Mouse (Mus musculus) ES-Bruce4 (cell line): ENCODE data around the gene Birc6. TPM values are rescaled to one million over a fixed set of nuclear protein-coding genes. Genes with fewer than 3 reads are reported as not detected.

Source experiments
- H3K27ac ChIP-seq: 2 replicates; pipeline ENCODE4 v1.5.1; 2012; ENCODE audit warnings: low read length, inconsistent platforms; ENCODE audit not compliant: insufficient read depth
- H3K27me3 ChIP-seq: 2 replicates; pipeline ENCODE4 v1.6.1; 2012; ENCODE audit warnings: mild to moderate bottlenecking, low read length, inconsistent platforms; ENCODE audit not compliant: control insufficient read depth, poor library complexity, insufficient read depth, severe bottlenecking
- H3K36me3 ChIP-seq: 2 replicates; pipeline ENCODE4 v1.6.1; 2012; ENCODE audit warnings: inconsistent platforms, mild to moderate bottlenecking, low read length, moderate library complexity; ENCODE audit not compliant: control insufficient read depth, poor library complexity, insufficient read depth, severe bottlenecking
- H3K4me1 ChIP-seq: one replicate; pipeline ENCODE4 v1.8.1; 2011; ENCODE audit warnings: low read length; ENCODE audit not compliant: control insufficient read depth, insufficient read depth
- H3K4me3 ChIP-seq: 2 replicates; pipeline ENCODE4 v1.5.1; 2011; ENCODE audit warnings: low read depth, mild to moderate bottlenecking, low read length
- H3K9ac ChIP-seq: 2 replicates; pipeline ENCODE4 v1.6.1; 2012; ENCODE audit warnings: low read depth, mild to moderate bottlenecking, inconsistent platforms; ENCODE audit not compliant: poor library complexity, severe bottlenecking
- H3K9me3 ChIP-seq: replicated peaks from 2 replicates; pipeline ENCODE4 v1.6.1; 2012; ENCODE audit warnings: mild to moderate bottlenecking, low read length, inconsistent platforms; ENCODE audit not compliant: control insufficient read depth, poor library complexity, insufficient read depth, severe bottlenecking
- CTCF ChIP-seq: IDR thresholded peaks from one replicate; pipeline ENCODE4 v1.8.1; 2011; ENCODE audit warnings: low read depth, low read length
- EP300 ChIP-seq: IDR thresholded peaks from 2 replicates; pipeline ENCODE4 v1.6.1; 2011; ENCODE audit warnings: low read depth, low read length; ENCODE audit not compliant: insufficient read depth
- POLR2A ChIP-seq: IDR thresholded peaks from one replicate; pipeline ENCODE4 v1.8.1; 2011; ENCODE audit warnings: low read length; ENCODE audit not compliant: insufficient read depth
- polyA plus RNA-seq: library from polyadenylated mRNA; stranded (reverse); fragments of >200 nt; gene quantifications from 2 replicates; pipeline ENCODE4 v1.2.4, GENCODE M21; 2011; ENCODE audit warnings: low read depth; ENCODE audit not compliant: missing spikeins, insufficient read depth, insufficient read length

The Birc6 gene
- polyA plus RNA-seq, 1 experiment: 132 TPM

DNA sequence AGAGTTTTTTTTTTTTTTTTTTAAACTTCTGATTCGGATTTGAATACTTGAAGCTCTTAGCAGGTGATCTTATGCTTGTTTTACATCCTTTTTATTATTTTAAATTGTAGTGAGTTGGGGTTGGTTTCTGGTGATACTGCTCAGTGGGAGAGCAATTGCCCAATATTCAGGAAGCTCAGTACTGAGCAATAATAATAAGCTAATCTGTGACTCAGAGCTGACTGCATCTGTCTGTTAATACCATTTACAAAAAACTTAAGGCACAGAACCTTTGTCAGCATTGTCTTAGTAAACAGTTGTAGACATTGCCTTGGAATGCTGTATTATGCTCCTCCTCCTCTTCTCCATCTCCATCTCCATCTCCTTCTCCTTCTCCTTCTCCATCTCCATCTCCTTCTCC, 42.5 kb downstream of the Birc6 start:
- no peaks in the 10 kb centered on the region for H3K9me3 ChIP-seq
- peaks cover 10% of the 10 kb centered on the region for H3K36me3 ChIP-seq
- H3K27ac ChIP-seq: no peak overlapping the region
- no peak overlapping the region for H3K4me3 ChIP-seq
- TF ChIP-seq EP300 (no peak), POLR2A (no peak), CTCF (no peak)
- no peak overlapping the region for H3K9ac ChIP-seq
- no peaks in the 10 kb centered on the region for H3K27me3 ChIP-seq
- H3K4me1 ChIP-seq: no peaks in the 10 kb centered on the region

DNA sequence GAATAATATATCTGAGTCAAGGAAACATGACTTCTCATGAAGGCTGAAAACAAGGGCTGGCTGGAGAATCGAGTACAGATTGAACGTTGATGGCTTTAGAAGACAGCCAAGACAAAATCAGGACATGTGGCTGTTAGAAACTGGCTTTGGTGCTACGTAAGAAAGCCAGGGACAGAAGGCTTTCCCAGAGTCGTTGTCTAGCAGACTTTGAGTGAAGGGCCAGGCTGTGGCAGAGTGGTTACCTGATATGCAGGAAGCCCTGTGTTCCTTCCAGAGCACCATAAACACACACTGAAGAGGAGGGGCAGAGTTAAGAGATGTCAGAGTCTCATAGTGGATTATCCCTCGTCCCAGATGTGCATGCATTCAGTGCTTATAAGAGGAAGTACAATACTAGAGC, 49.1 kb downstream of the Birc6 start:
- Histone ChIP-seq H3K4me3 (no peak overlapping the region), H3K4me1 (no peaks in the 10 kb centered on the region), H3K9ac (no peak overlapping the region), H3K27ac (no peak overlapping the region), H3K9me3 (no peaks in the 10 kb centered on the region), H3K27me3 (no peaks in the 10 kb centered on the region), H3K36me3 (peaks cover 20% of the 10 kb centered on the region)
- TF ChIP-seq CTCF (no peak), POLR2A (no peak), EP300 (no peak)

GRCm38 (mm10) chr17:74579586-74579985, 51.5 kb downstream of the Birc6 start:
- H3K9ac ChIP-seq: no peak overlapping the region
- H3K9me3 ChIP-seq: no peaks in the 10 kb centered on the region
- no peaks in the 10 kb centered on the region for H3K4me1 ChIP-seq
- no peaks in the 10 kb centered on the region for H3K27me3 ChIP-seq
- no peak overlapping the region for H3K27ac ChIP-seq
- H3K4me3 ChIP-seq: no peak overlapping the region
- TF ChIP-seq CTCF (no peak), POLR2A (no peak), EP300 (no peak)
- peaks cover 18% of the 10 kb centered on the region for H3K36me3 ChIP-seq

- H3K4me3 ChIP-seq: no peak overlapping the region
- H3K4me1 ChIP-seq: no peaks in the 10 kb centered on the region
- H3K36me3 ChIP-seq: peaks cover 18% of the 10 kb centered on the region
- no peak overlapping the region for H3K27ac ChIP-seq
- no peaks in the 10 kb centered on the region for H3K27me3 ChIP-seq
- H3K9ac ChIP-seq: no peak overlapping the region
- H3K9me3 ChIP-seq: no peaks in the 10 kb centered on the region
- TF ChIP-seq EP300 (no peak), CTCF (no peak), POLR2A (no peak)
These were observed 52.6 kb downstream of the Birc6 start for GRCm38 (mm10) chr17:74580738-74581137.

DNA sequence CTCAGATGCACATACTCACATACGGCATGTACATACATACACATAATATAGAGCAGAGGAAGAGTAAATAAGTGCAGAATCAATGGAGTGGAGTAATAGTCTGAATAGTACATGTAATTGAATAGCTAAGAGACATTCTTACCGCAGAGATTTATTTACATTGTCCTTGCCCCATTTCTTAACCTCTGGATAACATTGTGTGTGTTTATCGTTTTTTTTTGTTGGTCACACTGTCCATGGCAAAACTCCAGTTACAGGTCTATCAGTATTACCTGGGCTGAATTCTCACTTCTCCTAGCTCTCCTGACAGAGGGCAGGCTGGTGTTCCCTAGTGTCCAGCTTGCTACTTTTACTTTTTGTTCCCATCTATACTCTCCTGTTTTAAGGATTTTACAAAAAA, 58.7 kb downstream of the Birc6 start:
- Histone ChIP-seq H3K36me3 (no peaks in the 10 kb centered on the region; the same call in 1 of the 2 replicates), H3K9ac (no peak overlapping the region), H3K27ac (no peak overlapping the region), H3K4me3 (no peak overlapping the region), H3K9me3 (no peaks in the 10 kb centered on the region), H3K4me1 (no peaks in the 10 kb centered on the region), H3K27me3 (no peaks in the 10 kb centered on the region)
- TF ChIP-seq CTCF (no peak), EP300 (no peak), POLR2A (no peak)

- no peak overlapping the region for H3K27ac ChIP-seq
- peaks cover 36% of the 10 kb centered on the region for H3K36me3 ChIP-seq
- TF ChIP-seq EP300: no peak
- no peak for TF ChIP-seq CTCF
- no peak for TF ChIP-seq POLR2A
- H3K4me3 ChIP-seq: no peak overlapping the region
- no peaks in the 10 kb centered on the region for H3K27me3 ChIP-seq
- H3K9ac ChIP-seq: no peak overlapping the region
- H3K9me3 ChIP-seq: no peaks in the 10 kb centered on the region
- H3K4me1 ChIP-seq: no peaks in the 10 kb centered on the region
These were observed 70.8 kb downstream of the Birc6 start for GRCm38 (mm10) chr17:74598908-74599307.

- H3K9me3 ChIP-seq: no peaks in the 10 kb centered on the region
- peaks cover 36% of the 10 kb centered on the region for H3K36me3 ChIP-seq
These were observed 71.3 kb downstream of the Birc6 start for GRCm38 (mm10) chr17:74599396-74599795.

More at GRCm38 (mm10) chr17:74599396-74599795, 71.3 kb downstream of the Birc6 start:
- TF ChIP-seq CTCF: no peak
- TF ChIP-seq EP300: no peak
- TF ChIP-seq POLR2A: no peak
- H3K4me3 ChIP-seq: no peak overlapping the region
- H3K27ac ChIP-seq: no peak overlapping the region
- H3K4me1 ChIP-seq: no peaks in the 10 kb centered on the region
- H3K9ac ChIP-seq: no peak overlapping the region
- H3K27me3 ChIP-seq: no peaks in the 10 kb centered on the region
